Mouse (Mus musculus) forebrain, embryonic 10.5 days (tissue): ENCODE measurements around the gene 2310002L09Rik. TPM values are rescaled to one million over a fixed set of nuclear protein-coding genes. Genes with fewer than 3 reads are reported as not detected.
"Not testable (repeated sequence)": the region's sequence is repeated elsewhere in the genome, so short reads cannot be mapped to it uniquely, and the experiment has no call there.

Experiments used
- DNase-seq: peaks from one replicate; pipeline ENCODE4 v3.0.0-alpha.2; 2017; ENCODE audit warnings: low spot score; ENCODE audit errors: extremely low spot score
- H3K27ac ChIP-seq: fragments of 300-500 bp; sonication (generic); 2 replicates; pipeline ENCODE4 v1.5.1; 2016; ENCODE audit warnings: mild to moderate bottlenecking
- H3K27me3 ChIP-seq: fragments of 300-500 bp; sonication (generic); 2 replicates; pipeline ENCODE4 v1.6.1; 2016; ENCODE audit warnings: mild to moderate bottlenecking; ENCODE audit not compliant: poor library complexity, severe bottlenecking
- H3K36me3 ChIP-seq: fragments of 300-500 bp; sonication (generic); replicated peaks from 2 replicates; pipeline ENCODE4 v1.6.1; 2016; ENCODE audit warnings: mild to moderate bottlenecking, moderate library complexity
- H3K4me1 ChIP-seq: fragments of 300-500 bp; sonication (generic); 2 replicates; pipeline ENCODE4 v1.6.1; 2016
- H3K4me3 ChIP-seq: fragments of 300-500 bp; sonication (generic); 2 replicates; pipeline ENCODE4 v1.5.1; 2016; ENCODE audit warnings: mild to moderate bottlenecking, moderate library complexity
- H3K9me3 ChIP-seq: fragments of 300-500 bp; sonication (generic); 2 replicates; pipeline ENCODE4 v1.6.1; 2016; ENCODE audit warnings: mild to moderate bottlenecking, moderate library complexity
- WGBS: fragments of 180-500 bp; shearing (Covaris S2); methylation state at CpG from one replicate; pipeline ENCODE4 v1.1.7; 2016; 5-methylcytosine and 5-hydroxymethylcytosine counted together
- polyA plus RNA-seq: library from polyadenylated mRNA; unstranded; fragments of >200 nt; fragmentation: Nextera tagmentation; extraction: Ambion mirVana; gene quantifications from 2 replicates; pipeline ENCODE4 v1.2.1, GENCODE M21; 2016

Gene 2310002L09Rik
- not detected in 2 replicates for polyA plus RNA-seq

GRCm38 (mm10) chr4:73950375-73950896 is at the start of gene 2310002L09Rik:
Gene 2310002L09Rik (minus strand): TSS chr4:73950846.
- no peaks in the 10 kb centered on the region for H3K36me3 ChIP-seq
- WGBS: 90% methylated on average over 8 of the region's 8 CpGs

DNA sequence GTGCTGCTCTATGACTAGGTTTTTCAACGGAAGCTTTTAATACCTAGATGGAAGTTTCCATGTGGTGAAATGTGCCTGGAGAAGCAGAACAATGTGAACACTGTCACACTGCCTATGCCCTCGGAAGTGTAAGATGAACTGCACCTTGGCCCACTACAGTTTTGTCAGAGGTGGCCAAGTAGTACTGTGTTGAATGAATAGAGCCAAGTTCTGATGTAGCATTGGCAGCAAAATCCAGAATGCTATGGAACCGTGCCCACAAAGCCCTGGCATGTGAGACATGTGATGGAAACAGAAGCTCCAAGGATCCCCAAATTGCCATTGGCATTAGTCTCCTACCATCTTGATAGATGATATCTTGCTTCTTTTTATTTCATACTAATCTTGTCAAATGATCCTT is 29.8 kb upstream of the 2310002L09Rik start:
- Histone ChIP-seq H3K4me3 (no peak overlapping the region), H3K9me3 (no peaks in the 10 kb centered on the region), H3K27ac (no peak overlapping the region), H3K36me3 (no peaks in the 10 kb centered on the region), H3K27me3 (no peaks in the 10 kb centered on the region), H3K4me1 (no peaks in the 10 kb centered on the region)
- 85% methylated on average over 3 of the region's 3 CpGs for WGBS
- DNase-seq: no peak

More at GRCm38 (mm10) chr4:73950375-73950896, at the start of gene 2310002L09Rik:
- Histone ChIP-seq H3K27ac (no peak within 1 kb of the TSS), H3K27me3 (no peaks in the 10 kb centered on the region), H3K4me1 (no peaks in the 10 kb centered on the region), H3K9me3 (no peaks in the 10 kb centered on the region), H3K4me3 (no peak within 1 kb of the TSS)
- no peak for DNase-seq

GRCm38 (mm10) chr4:73920660-73921059 is 30.0 kb downstream of the 2310002L09Rik start, which contains the start of gene Gm11756:
Gene Gm11756 (minus strand): TSS chr4:73920760.
- not testable (repeated sequence) for H3K4me1 ChIP-seq, H3K9me3 ChIP-seq, H3K36me3 ChIP-seq, DNase-seq, H3K4me3 ChIP-seq, H3K27ac ChIP-seq, H3K27me3 ChIP-seq
- WGBS: 85% methylated on average over 6 of the region's 6 CpGs

DNA sequence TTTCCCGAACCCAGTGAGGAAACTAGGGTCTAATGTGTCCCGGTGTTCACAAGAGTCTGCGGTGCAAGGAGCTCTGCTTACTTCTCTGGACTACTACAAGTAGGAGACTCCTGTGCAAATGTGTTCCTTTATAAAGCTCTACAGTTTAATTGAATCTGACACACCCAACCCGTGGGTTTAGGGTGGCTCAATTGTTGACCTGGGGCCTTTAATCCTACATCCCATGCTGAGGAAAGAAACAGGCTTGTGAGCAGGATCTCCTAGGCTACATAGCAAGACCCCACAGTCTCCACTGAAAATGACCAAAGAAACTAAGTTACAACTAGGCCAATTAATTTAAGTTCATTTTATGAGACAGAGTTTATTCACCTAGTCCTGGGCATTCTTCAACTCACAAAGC is 44.8 kb downstream of the 2310002L09Rik start, which contains the start of gene Gm13871:
Gm13871 (minus strand) TSS at position 101 of the 400 bp plus-strand sequence.
- not testable (repeated sequence) for H3K9me3 ChIP-seq, H3K27ac ChIP-seq, H3K4me1 ChIP-seq, H3K27me3 ChIP-seq, DNase-seq, H3K36me3 ChIP-seq, H3K4me3 ChIP-seq
- WGBS: no CpG with 5 or more reads among the region's 4 CpGs

- H3K27ac ChIP-seq: not testable (repeated sequence)
- WGBS: no CpG with 5 or more reads among the region's 4 CpGs
Observed at GRCm38 (mm10) chr4:73891012-73891411, 59.6 kb downstream of the 2310002L09Rik start, which contains the start of gene Gm11757. Gene Gm11757 (minus strand): TSS chr4:73891112.

More at GRCm38 (mm10) chr4:73891012-73891411, 59.6 kb downstream of the 2310002L09Rik start, which contains the start of gene Gm11757:
- H3K4me1 ChIP-seq, H3K4me3 ChIP-seq, H3K36me3 ChIP-seq, H3K9me3 ChIP-seq, DNase-seq, H3K27me3 ChIP-seq: not testable (repeated sequence)

Other genes with a start within 250 kb of the 2310002L09Rik start
- gene Rasef, start 159.9 kb downstream of the 2310002L09Rik start, polyA plus RNA-seq: 1.8 and 2.3 TPM in 2 replicates
- gene Gm11758, start 74.6 kb downstream of the 2310002L09Rik start, polyA plus RNA-seq: not detected in 2 replicates
- not detected in 2 replicates for gene Gm11757, start 59.7 kb downstream of the 2310002L09Rik start, polyA plus RNA-seq
- gene Gm13871, start 44.9 kb downstream of the 2310002L09Rik start, polyA plus RNA-seq: not detected in 2 replicates
- gene Gm11756, start 30.1 kb downstream of the 2310002L09Rik start, polyA plus RNA-seq: not detected in 2 replicates
- gene Frmd3, start 62.6 kb upstream of the 2310002L09Rik start, polyA plus RNA-seq: 2.3 and 2.7 TPM in 2 replicates